Mouse (Mus musculus) left cerebral cortex, adult 8-10 months (tissue): Measurements from ENCODE around the gene Olfr68. TPM values are rescaled to one million over a fixed set of nuclear protein-coding genes. Genes with fewer than 3 reads are reported as not detected.
A peak's percentile ranks its signal among the peaks of the same experiment; 100 is the strongest.
"Not testable (repeated sequence)": the region's sequence is repeated elsewhere in the genome, so short reads cannot be mapped to it uniquely, and the experiment has no call there.

Experiments
- DNase-seq, 2 experiments: peaks; one replicate each; pipeline ENCODE4 v3.0.0; 2022; ENCODE audit warnings: low spot score in 2 of 2
- total RNA-seq, 4 experiments: library from RNA; stranded (reverse); gene quantifications; 2 replicates each; pipeline ENCODE4 v1.2.4; 2022

The Olfr68 gene
- total RNA-seq, result not detected

DNA sequence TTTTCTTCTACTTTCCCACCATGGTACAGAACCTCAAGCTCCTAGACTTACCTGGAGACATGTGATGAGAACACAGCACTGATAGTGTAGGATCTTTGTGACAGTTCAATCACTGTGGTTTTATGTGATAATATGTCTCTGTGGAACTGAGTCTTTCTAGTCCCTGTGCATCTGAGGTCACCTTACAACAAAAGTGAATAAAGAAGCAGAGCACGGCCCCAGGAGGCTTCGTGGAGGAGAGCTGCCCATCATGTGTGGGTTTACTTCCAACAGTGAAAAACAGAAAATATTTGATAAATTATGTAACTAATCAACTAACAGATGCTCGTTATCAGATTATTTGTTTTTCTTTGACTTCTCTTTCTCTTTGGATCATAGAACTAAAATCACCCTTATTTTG is at the start of gene Olfr68:
TSS of gene Olfr68 (minus strand) at position 101 of the 400 bp plus-strand sequence.
- DNase-seq, result no peak

DNA sequence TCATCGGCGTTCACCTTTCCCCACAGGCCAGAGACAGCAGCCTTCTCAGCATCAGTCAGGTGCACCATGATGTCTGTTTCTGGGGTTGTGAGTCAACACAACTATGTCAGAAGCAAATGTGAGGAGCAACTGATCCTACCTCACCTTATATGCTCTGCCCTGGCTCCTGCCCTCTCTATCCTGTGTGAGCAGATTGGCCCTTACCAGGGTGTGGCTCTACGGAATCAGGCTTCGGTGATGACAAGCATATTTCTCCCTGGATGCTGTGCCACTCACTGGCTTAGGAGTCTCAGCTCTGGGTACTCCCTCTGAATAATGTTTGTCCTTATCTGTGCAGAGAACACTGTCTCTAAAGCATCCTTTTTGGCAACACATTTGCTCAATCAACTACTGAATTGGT is 48.3 kb upstream of the Olfr68 start, which contains the start of gene Hbb-bs:
TSS of gene Hbb-bs (minus strand) at position 289 of the 400 bp plus-strand sequence.
- no peak for DNase-seq

DNA sequence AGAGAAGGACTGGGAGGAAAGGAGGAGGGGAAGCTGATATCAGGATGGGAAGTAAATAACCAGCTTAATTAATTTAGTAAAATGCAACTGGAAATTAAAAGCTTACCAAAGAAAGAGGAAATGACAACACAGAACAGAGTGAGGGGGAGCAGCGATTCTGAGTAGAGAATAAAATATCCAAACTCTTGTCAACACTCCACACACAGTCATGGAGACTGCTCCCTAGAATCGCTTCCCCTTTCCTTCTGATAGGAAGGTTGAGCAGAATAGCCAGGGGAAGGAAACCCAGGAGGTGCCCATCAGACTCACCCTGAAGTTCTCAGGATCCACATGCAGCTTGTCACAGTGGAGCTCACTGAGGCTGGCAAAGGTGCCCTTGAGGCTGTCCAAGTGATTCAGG is 47.6 kb upstream of the Olfr68 start:
- DNase-seq, result not testable (repeated sequence)

DNA sequence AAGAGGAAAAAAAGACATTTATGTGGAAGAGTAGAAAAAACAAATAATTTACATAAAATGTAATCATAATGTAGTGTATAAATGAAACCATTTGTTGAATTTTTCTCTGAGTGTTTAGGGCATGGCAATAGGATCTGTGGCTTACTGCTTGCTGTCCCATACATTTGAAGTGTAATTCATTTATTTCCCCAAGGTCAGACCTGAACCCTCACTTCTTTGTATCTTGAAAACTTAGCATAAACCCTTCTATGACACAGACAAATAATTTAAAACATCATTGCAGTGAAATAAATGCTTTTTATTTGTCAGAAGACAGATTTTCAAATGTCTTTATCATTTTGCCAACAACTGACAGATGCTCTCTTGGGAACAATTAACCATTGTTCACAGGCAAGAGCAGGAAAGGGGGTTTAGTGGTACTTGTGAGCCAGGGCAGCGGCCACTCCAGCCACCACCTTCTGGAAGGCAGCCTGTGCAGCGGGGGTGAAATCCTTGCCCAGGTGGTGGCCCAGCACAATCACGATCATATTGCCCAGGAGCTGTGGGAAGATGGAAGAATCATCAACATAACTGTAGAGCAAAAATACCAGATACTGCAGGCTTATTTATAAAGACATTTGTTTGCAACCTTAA is 46.9 kb upstream of the Olfr68 start:
- no peak for DNase-seq

DNA sequence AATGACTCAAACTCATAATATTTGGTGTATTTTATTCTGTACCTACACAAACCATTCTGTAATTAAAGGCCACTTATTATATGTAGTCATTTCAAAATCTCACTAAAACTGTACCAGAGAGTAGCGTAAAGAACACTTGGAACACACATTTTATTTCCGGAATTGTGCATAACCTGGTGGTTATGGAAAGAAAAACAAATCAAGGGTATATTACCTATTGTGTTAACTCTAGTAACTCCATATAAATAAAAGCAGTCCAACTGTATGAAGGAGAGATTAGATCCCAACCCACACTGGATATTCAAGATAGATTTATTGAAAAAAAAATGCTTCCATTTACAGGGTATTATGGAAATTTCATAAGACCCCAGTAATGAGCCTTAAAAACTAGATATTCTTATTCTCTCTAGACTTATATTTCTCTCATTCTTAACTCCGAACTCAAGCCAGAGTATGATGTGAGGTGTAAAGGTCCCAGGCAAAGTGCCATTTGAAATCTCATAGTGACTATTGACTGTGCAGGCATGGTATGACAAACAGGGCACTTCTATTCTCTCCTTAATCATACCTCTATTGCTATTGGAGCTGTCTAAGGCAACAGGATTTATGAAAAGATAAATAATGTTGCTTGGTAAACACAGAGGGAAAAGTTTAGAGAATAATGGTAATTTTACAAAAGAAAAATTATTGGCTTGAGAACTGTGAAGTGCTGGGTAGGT is 46.2 kb upstream of the Olfr68 start:
- DNase-seq, result no peak

DNA sequence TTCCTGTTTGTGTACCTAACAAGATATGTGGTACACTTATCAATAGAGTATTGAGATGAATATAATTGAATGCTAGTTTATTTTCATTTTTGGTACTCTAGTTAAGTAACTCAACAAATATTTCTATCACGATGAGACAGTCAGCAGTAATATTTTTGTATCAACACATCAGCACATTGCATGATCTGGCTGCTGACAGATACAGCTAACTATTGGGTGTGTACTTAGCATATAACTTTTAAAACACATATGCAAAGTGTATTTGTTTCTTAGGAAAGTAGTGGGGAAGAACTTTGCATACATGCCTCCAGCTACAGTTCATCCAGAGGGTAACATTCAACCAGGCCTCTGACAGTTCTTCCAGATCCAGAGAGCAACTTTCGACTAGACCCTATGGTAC is 45.1 kb upstream of the Olfr68 start:
- no peak for DNase-seq

DNA sequence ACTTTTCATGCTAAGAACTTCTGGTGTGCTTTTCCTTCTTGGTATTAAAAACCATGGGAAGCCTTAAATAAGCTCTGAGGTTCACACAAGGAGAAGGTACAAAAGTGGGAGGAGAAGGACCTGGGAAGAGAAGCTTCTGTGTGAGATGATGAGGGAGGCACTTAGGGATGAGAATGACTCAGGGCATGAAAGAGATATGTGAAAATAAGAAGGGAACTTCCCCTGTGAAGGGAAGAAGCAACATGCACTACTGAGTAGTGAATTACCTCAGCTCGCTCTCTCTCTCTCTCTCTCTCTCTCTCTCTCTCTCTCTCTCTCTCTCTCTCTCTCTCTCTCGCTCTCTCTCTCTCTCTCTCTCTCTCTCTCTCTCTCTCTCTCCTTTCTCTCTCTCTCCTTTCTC is 35.6 kb upstream of the Olfr68 start:
- not testable (repeated sequence) for DNase-seq

DNA sequence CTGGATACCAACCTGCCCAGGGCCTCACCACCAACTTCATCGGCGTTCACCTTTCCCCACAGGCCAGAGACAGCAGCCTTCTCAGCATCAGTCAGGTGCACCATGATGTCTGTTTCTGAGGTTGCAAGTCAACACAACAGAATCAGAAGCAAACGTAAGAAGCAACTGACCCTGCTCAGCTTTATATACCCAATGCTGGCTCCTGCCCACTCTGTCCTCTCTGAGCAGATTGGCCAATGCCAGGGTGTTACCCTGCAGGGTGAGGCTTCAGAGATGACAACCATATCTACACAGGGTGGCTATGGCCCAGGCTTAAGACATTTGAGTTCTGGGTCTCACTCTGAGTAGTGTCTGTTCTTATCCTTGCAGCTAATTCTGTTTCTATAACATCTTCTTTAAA is 34.3 kb upstream of the Olfr68 start, which contains the start of gene Hbb-bt:
TSS of gene Hbb-bt (minus strand) at position 231 of the 400 bp plus-strand sequence.
- DNase-seq, result no peak

DNA sequence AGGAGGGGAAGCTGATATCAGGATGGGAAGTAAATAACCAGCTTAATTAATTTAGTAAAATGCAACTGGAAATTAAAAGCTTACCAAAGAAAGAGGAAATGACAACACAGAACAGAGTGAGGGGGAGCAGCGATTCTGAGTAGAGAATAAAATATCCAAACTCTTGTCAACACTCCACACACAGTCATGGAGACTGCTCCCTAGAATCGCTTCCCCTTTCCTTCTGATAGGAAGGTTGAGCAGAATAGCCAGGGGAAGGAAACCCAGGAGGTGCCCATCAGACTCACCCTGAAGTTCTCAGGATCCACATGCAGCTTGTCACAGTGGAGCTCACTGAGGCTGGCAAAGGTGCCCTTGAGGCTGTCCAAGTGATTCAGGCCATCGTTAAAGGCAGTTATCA is 33.7 kb upstream of the Olfr68 start:
- DNase-seq, result not testable (repeated sequence)

DNA sequence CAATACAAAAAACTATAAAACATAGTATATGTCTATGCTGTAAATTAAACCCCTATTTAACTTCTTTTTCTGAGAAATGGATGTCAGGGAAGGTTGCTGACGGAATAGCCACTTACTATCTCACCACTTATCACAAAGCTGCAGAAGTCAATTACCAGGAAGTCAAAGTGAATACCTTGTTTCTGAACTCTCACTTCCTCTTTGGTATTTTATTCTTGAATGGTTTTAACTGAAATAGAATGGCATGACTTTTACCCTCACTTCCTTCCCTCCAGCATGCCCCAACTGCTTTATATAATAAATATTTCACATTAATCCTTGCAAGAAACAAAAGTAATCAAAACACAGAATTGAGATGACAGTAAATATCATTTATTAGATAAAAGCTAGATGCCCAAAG is 32.7 kb upstream of the Olfr68 start:
- DNase-seq, result no peak

DNA sequence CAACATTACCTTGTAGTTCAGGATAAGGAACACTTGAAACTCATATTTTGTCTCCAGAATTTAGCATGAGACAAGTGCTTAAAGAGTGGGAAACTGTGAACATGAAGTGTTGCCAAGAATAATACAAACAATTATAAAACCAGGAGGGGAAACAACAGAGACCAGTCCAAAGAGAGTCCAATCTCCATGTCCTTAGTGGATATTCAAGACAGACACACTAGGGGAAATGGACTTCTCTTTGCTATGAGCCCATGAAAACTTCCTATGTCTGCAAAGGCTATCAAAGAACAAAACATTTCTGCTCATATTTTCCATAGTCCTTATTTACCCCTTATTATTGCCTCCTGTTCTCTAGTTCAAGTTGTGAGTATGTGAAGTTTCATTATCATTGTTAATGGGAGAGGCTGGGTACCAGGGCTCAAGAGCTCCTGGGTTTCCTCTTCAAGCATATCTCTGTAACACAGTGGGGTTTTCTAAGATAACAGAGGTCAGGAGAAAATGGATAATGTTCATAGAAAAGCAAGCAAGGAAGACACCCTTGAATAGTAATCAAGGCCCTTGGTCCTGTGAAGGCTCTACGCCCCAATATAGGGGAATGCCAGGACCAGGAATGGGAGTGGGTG is 31.8 kb upstream of the Olfr68 start:
- DNase-seq, result no peak

DNA sequence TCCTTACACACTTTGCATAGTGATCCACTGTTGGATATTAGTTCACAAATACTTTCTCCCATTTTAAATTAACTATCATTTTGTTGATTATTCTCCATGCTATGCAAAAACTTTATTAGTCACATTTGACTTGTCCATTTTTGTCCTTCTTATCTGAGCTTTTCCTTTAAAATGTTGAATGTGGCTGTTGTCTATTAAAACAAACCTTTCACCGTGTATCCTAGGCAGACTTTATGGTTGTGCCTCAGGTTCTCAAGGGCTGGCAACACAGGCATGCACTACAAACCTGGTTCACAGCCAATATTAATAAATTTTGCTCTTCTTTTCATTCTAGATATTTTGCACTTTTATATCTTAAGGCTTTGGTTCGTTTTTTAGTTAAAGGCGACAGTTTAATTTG is 31.2 kb upstream of the Olfr68 start:
- DNase-seq, result no peak

DNA sequence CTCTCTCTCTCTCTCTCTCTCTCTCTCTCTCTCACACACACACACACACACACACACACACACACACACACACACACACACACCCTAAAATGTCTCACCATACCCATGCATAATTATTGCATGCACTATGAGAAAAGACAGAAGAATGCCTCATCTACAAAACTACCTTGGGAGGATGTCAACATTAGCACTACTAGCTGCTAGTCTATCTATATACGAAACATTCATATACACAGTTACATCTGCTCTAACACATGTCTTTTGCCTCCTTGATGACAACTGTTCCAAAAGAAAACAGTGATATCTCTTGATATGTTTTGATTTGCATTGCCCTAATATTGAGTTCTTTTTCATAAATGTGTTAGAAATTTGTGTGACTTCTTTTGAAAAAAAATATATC is 30.8 kb upstream of the Olfr68 start:
- DNase-seq, result no peak

DNA sequence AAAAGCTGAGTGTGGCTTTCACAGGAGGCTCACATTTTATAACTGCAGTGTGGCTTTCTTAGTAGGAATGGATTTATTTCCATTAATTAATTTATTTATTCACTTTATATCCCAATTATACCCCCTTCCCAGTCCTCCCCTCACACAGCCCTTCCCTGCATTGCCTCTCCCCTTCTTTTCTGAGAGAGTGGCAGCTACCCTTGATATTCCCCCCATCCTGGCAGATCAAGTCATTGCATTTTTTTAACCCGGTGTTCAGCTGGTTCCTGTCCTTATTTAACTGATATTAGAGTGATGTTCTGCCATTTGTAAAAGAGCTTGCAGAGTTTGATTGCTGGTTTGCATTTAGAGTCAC is 30.3 kb upstream of the Olfr68 start:
- DNase-seq, result no peak

DNA sequence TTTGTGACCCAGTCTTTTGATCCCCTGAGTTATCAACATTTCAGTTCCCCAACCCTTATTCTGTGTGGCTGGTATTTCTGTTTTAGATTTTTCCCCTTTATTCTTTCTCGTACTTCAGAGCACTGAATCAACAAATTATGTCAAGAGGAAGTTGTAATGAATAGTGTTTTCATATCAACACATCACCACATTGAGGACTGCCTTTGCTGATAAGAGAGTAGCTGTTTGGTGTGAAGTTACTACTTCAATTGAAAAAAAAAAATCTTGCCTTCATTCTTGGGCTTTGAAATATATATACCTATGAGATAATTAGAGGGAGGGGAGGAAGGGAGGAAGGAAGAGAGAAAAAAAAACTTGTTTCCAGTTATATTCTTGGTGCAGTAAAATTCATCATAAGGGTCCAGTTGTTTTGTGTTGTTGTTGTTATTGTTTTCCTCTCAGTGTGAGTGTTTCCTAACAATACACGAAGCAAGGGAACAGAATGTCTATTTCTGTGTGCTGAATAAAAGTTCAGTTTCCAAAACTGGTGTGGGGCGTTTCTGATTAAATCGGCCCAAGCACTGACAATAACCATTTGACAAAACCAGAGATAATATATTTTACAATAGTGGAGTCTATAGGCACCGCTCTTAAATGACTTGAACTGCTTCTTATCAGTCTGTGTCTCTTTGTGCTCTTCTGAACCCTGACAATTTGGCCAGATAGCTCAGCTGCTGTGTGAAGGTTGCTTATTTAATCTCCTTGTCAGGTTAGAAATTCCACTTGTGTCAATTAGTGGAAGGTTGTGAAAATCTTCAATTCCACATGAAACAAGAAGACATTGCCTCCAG is 29.7 kb upstream of the Olfr68 start:
- no peak for DNase-seq

DNA sequence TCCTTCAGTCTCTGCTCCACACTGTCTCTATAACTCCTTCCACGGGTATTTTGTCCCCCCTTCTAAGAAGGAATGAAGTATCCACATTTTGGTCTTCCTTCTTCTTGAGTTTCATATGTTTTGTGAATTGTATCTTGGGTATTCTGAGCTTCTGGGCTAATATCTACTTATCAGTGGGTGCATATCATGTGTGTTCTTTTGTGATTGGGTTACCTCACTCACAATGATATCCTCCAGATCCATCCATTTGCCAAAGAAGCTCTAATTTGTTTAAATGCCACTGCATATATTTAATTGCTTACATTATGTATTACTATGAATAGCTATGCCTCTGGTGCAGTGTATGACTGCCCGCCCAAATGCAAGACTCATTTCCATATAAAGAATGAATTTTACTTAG is 28.6 kb upstream of the Olfr68 start:
- DNase-seq, result not testable (repeated sequence)

DNA sequence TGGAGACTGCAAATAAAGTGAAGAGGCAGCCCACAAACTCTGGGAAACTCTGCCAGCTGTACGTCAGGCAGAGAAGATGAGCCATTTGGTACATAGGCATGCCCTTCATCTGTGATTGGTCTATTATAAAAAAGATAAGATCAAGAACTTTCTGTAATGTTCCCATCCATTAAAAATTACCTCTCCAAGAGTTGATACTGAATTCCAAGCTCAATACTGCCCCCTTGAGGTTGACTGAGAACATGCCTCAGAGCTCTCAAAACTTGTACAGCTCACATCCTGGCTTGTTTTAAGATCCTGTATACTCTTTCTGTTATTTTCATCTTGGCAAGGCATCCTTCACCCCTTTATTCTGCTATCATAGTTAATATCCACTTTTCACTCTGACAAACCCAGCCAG is 27.4 kb upstream of the Olfr68 start:
- DNase-seq, result peak in 1 of 2 experiments; percentile 5

DNA sequence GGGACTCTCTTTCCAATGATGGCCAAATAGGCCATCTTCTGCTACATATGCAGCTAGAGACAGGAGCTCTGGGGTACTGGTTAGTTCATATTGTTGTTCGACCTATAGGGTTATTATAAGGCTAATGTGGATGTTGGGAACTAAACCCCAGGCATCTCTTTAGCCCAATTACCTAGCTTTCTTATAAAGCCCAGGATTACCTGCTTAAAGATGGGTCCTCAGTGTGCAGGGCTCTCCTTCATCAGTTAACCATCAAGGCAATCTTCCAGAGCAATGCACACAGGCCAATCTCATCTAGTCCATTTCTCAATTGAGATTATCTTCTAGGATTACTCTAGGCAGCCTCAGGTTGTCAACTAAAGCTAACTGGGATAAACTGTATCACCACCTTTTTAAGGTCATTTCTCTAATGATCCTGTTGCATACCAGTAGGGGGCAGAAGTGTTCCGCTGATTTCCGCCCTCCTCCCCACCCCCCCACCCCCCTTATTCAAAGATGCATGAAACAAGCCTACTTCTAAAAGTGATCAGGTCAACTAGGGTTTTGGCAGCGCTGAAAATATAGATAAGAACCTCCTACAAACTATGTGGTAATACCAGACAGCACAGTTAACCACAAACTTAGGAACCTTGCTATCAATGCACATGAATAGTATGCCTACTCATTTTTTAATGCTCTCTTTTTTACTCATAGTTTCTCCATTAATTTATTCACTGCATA is 13.3 kb upstream of the Olfr68 start:
- DNase-seq, result no peak

DNA sequence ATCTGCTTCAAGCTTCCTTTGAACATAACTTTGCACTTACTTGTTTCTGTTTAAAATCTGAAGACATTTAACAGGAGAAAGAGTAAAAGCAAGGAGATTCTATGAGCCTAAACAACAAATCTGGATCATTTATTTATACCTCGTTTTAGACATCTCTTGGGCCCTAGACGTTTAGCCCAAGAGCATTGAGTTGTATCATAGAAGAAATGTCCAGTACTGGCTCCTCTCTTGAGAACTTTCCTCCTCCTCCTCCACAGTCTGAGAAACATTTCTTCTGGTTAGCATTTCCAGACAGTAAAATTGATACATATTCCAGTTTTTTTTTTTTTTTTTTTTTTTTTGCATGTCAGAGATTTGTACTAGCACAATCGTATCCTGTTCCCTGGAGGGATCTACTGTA is 12.2 kb upstream of the Olfr68 start, which contains the start of gene Olfr67:
TSS of gene Olfr67 (minus strand) at position 101 of the 400 bp plus-strand sequence.
- no peak for DNase-seq

DNA sequence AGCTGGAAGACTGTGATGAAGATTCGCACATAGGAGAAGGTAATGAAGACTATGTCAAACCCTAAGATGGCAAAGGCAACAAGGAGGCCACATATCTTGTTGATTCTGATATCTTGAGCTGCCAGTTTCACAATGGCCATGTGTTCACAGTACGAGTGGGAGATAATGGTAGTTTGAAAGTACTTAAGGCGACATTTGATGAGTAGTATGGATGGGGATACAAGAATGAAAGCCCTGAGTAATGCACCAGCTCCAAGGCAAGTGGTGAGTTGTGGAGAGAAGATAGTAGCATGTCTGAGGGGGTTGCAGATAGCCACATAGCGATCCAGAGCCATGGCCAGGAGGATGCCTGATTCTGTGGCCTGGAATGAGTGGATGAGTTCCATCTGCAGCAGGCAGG is 1.8 kb downstream of the Olfr68 start:
- not testable (repeated sequence) for DNase-seq

DNA sequence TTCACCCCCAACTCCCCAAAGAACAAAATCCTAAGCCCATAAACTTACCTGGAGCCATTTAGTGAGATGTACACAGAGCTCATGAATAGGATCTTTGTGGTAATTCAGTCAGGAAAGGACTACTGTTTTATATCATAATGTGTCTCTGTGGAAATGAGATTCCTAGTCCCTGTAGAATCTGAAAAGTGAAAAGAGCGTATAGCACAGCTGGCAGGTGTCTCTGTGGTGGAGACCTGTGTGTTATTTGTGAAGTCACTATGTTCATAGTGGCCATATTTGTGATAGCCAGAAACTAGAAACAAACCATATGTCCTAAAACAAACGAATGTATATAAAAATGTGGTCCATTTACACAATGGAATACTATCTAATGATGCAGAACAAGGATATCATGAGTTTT is 8.0 kb downstream of the Olfr68 start, which contains the start of gene Olfr69:
TSS of gene Olfr69 (minus strand) at position 101 of the 400 bp plus-strand sequence.
- DNase-seq, result no peak
